In genomic region chr3:28780511-28780910, GRCm38 (mm10) we compare ENCODE assay signal across 8 mouse cellular contexts. TPM values are rescaled to one million over a fixed set of nuclear protein-coding genes. Genes with fewer than 3 reads are reported as not detected.
DNase-seq lines count a peak whose midpoint lies in the region; ATAC-seq and TF ChIP-seq lines count a peak whose summit lies in the region.

No protein-coding gene starts in this region.

- no peak for DNase-seq in lung, postnatal 14 days
- DNase-seq in forebrain, embryonic 14.5 days (ENCODE audit: low spot score), result no peak
- peak; percentile 24 to 50 for DNase-seq in kidney, postnatal 25 days
- DNase-seq in left cerebral cortex, postnatal 4 days, result no peak
- DNase-seq in spleen, adult 18-20 months, result no peak
- no peak for DNase-seq in frontal cortex, postnatal 36 days (ENCODE audit: low spot score in 2 of 2)

- peak; percentile 9; the same call in 1 of the 2 replicates for ATAC-seq in lung, embryonic 15.5 days (ENCODE audit: borderline replicate concordance, extremely low read depth, low FRiP score, low TSS enrichment)
- ATAC-seq in forebrain, embryonic 14.5 days, result peak; percentile 27

- H3K9ac ChIP-seq in lung, embryonic 15.5 days, result no peak overlapping the region
- H3K9ac ChIP-seq in forebrain, embryonic 14.5 days (ENCODE audit: low read length), result no peak overlapping the region

- no peak overlapping the region for H3K27ac ChIP-seq in lung, embryonic 15.5 days
- no peak overlapping the region for H3K27ac ChIP-seq in forebrain, embryonic 14.5 days (ENCODE audit: low read depth, low read length)
- no peak overlapping the region for H3K27ac ChIP-seq in olfactory bulb, adult 2 months (ENCODE audit: insufficient read depth, low read depth, low read length)

- H3K9me3 ChIP-seq in lung, embryonic 15.5 days, result no peaks in the 10 kb centered on the region
- H3K9me3 ChIP-seq in forebrain, embryonic 14.5 days (replicated peaks; ENCODE audit: control insufficient read depth, low read length), result no peaks in the 10 kb centered on the region

- whole genome bisulfite sequencing in lung, embryonic 15.5 days, result 72% methylated on average over 9 of the region's 9 CpGs
- WGBS in forebrain, embryonic 14.5 days, result 77% methylated on average over 9 of the region's 9 CpGs
- WGBS in olfactory bulb, adult 2 months, result 74% methylated on average over 9 of the region's 9 CpGs

- H3K36me3 ChIP-seq in lung, embryonic 15.5 days, result no peaks in the 10 kb centered on the region
- H3K36me3 ChIP-seq in forebrain, embryonic 14.5 days (ENCODE audit: control insufficient read depth, insufficient read depth, low read length), result no peaks in the 10 kb centered on the region

- no peak for TF ChIP-seq POLR2A in olfactory bulb, adult 2 months (IDR thresholded peaks at IDR 0.05; ENCODE audit: insufficient read depth, low read depth, low read length)

- intact Hi-C loops in left cerebral cortex, postnatal 4 days (cut with DNase I), result no loop called here

- H3K4me2 ChIP-seq in lung, embryonic 15.5 days, result peak overlapping the region; percentile 99
- H3K4me2 ChIP-seq in forebrain, embryonic 14.5 days (ENCODE audit: low read length), result peak overlapping the region; percentile 97

- H3K4me3 ChIP-seq in lung, embryonic 15.5 days, result peak overlapping the region; percentile 73
- peak overlapping the region; percentile 75 for H3K4me3 ChIP-seq in forebrain, embryonic 14.5 days (ENCODE audit: low read depth, low read length)
- peak overlapping the region; percentile 60 for H3K4me3 ChIP-seq in olfactory bulb, adult 2 months (ENCODE audit: insufficient read depth, low read depth, low read length)

- peaks cover 10% of the 10 kb centered on the region; the same call in 1 of the 2 replicates for H3K4me1 ChIP-seq in lung, embryonic 15.5 days
- H3K4me1 ChIP-seq in forebrain, embryonic 14.5 days (ENCODE audit: control insufficient read depth, insufficient read depth, low read length), result peaks cover 3% of the 10 kb centered on the region; the same call in 1 of the 2 replicates
- peaks cover 11% of the 10 kb centered on the region for H3K4me1 ChIP-seq in olfactory bulb, adult 2 months (ENCODE audit: control insufficient read depth, insufficient read depth, low read length)

- TF ChIP-seq CTCF in olfactory bulb, adult 2 months (IDR thresholded peaks at IDR 0.05; ENCODE audit: insufficient read depth, low read depth, low read length), result no peak

- no peaks in the 10 kb centered on the region for H3K27me3 ChIP-seq in lung, embryonic 15.5 days
- H3K27me3 ChIP-seq in forebrain, embryonic 14.5 days (replicated peaks; ENCODE audit: control insufficient read depth, insufficient read depth, low read length), result no peaks in the 10 kb centered on the region

RNA-seq across cellular contexts. Expression of gene Eif5a2, which starts 0.6 kb away (rescaled TPM):
- polyA plus RNA-seq in lung, embryonic 15.5 days (2015; fragmentation: Nextera tagmentation; extraction: Ambion mirVana), result 9.5 and 10.0 TPM in 2 replicates
- 11.9 and 12.5 TPM in 2 replicates for polyA plus RNA-seq in forebrain, embryonic 14.5 days (2014; fragmentation: Nextera tagmentation; extraction: Ambion mirVana)
- not detected in 2 replicates for polyA plus RNA-seq in olfactory bulb, adult 2 months (2012; ENCODE audit: insufficient read depth, insufficient read length, low replicate concordance, missing spikeins)
- total RNA-seq in left cerebral cortex, postnatal 4 days (2021), result 10 to 100 TPM; 15.9 to 16.7 TPM

RNA-seq across cellular contexts. Expression of gene Rpl22l1, which starts 24.7 kb away (rescaled TPM):
- polyA plus RNA-seq in lung, embryonic 15.5 days (2015; fragmentation: Nextera tagmentation; extraction: Ambion mirVana), result 351 and 383 TPM in 2 replicates
- polyA plus RNA-seq in forebrain, embryonic 14.5 days (2014; fragmentation: Nextera tagmentation; extraction: Ambion mirVana), result 233 and 285 TPM in 2 replicates
- not detected in 2 replicates for polyA plus RNA-seq in olfactory bulb, adult 2 months (2012; ENCODE audit: insufficient read depth, insufficient read length, low replicate concordance, missing spikeins)
- 100 to 1,000 TPM; 214 to 223 TPM for total RNA-seq in left cerebral cortex, postnatal 4 days (2021)

Comparison
In these comparisons a context has a peak if more than half of its experiments do, and no peak if none do; other contexts are left out.
1. DNase-seq: peak in kidney, postnatal 25 days (2 of 2); none in lung, postnatal 14 days (single experiment), forebrain, embryonic 14.5 days (single experiment), left cerebral cortex, postnatal 4 days (single experiment), spleen, adult 18-20 months (0 of 2) and frontal cortex, postnatal 36 days (0 of 2).
2. RNA of gene Eif5a2, which starts 0.6 kb away (polyA plus RNA-seq): 11.9 to 12.5 TPM in forebrain, embryonic 14.5 days and 9.5 to 10.0 TPM in lung, embryonic 15.5 days; not detected in olfactory bulb, adult 2 months; every median in the first group is over 10 times any median in the second.
3. Peak in every context shown above with its lines, with median percentiles within 50 percentile points of each other: H3K4me3 ChIP-seq.